Mouse (Mus musculus): ENCODE data around the gene Itgb7.
A peak's percentile ranks its signal among the peaks of the same experiment; 100 is the strongest.

Gene Itgb7

GRCm38 (mm10) chr15:102224992-102225617 is 6.6 kb downstream of the Itgb7 start:
- DNase-seq = peak; percentile 78 to 83

- peak; percentile 92 for DNase-seq
Measured at GRCm38 (mm10) chr15:102224186-102224991, 7.4 kb downstream of the Itgb7 start.

- DNase-seq = no peak
Measured at GRCm38 (mm10) chr15:102222386-102222785, 9.4 kb downstream of the Itgb7 start.

- DNase-seq = no peak
Measured at GRCm38 (mm10) chr15:102217325-102217724, 14.4 kb downstream of the Itgb7 start.

GRCm38 (mm10) chr15:102216459-102217228 is 15.1 kb downstream of the Itgb7 start:
- no peak for DNase-seq

GRCm38 (mm10) chr15:102215624-102216023 is 16.1 kb downstream of the Itgb7 start:
- no peak for DNase-seq

- DNase-seq = no peak
Measured at GRCm38 (mm10) chr15:102214132-102214531, 17.6 kb downstream of the Itgb7 start.

- no peak for DNase-seq
Measured at GRCm38 (mm10) chr15:102211895-102212294, 19.8 kb downstream of the Itgb7 start.

- DNase-seq = no peak
Measured at GRCm38 (mm10) chr15:102210816-102211215, 20.9 kb downstream of the Itgb7 start.

GRCm38 (mm10) chr15:102209114-102209513 is 22.6 kb downstream of the Itgb7 start:
- no peak for DNase-seq

- DNase-seq = no peak
Measured at GRCm38 (mm10) chr15:102208092-102208561, 23.6 kb downstream of the Itgb7 start.

GRCm38 (mm10) chr15:102207351-102207750 is 24.4 kb downstream of the Itgb7 start:
- no peak for DNase-seq

- peak in 1 of 2 experiments; percentile 43 for DNase-seq
Measured at GRCm38 (mm10) chr15:102205779-102206178, 26.0 kb downstream of the Itgb7 start.

- no peak for DNase-seq
Measured at GRCm38 (mm10) chr15:102204674-102205505, 26.9 kb downstream of the Itgb7 start, which contains the start of gene Csad. TSS of gene Csad (minus strand) at chr15:102204724.

GRCm38 (mm10) chr15:102203835-102204381 is 27.8 kb downstream of the Itgb7 start:
- DNase-seq = peak; percentile 76 to 80

- peak; percentile 96 to 99 for DNase-seq
Measured at GRCm38 (mm10) chr15:102202971-102203834, 28.5 kb downstream of the Itgb7 start, which contains the start of gene Zfp740. TSS of gene Zfp740 (plus strand) at chr15:102203249.

GRCm38 (mm10) chr15:102198841-102199240 is 32.9 kb downstream of the Itgb7 start:
- DNase-seq = no peak

GRCm38 (mm10) chr15:102195373-102195772 is 36.4 kb downstream of the Itgb7 start:
- no peak for DNase-seq

- no peak for DNase-seq
Measured at GRCm38 (mm10) chr15:102194439-102194838, 37.3 kb downstream of the Itgb7 start.

- no peak for DNase-seq
Measured at GRCm38 (mm10) chr15:102193652-102194051, 38.1 kb downstream of the Itgb7 start.
